Mouse (Mus musculus): ENCODE measurements at regions not wholly inside any gene's neighbourhood (a gene's known extent, or its start where the extent isn't known, plus 50 kb on each side); places are given as distances from the start of the nearest gene placed in this dataset.

DNA sequence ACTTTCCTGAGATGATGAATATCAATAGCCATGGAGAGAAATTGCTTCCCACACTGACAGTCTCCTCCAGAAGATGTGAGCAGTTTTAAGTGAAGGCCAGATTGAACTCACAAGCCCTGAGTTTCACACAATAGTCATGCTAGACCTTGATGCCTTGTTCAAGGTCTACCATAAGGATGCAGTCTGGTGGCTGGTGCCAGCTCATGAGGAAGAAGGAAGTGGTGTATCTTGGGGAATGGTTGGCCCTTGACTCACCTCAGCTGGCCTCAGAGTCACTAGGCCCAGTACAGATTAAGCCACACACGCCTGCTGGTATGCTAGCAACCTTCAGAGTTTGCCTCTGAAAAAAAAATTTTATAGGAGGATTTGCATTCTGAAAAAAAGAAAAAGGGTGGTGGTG is 192.4 kb upstream of the Sox2 start:
- no peak overlapping the region for H3K27ac ChIP-seq (ENCODE audit: low read length)
- ATAC-seq: no peak
- WGBS: 95% methylated on average over 1 of the region's 1 CpGs
- no peaks in the 10 kb centered on the region for H3K36me3 ChIP-seq (ENCODE audit: control insufficient read depth, insufficient read depth, low read length)
- H3K4me1 ChIP-seq (ENCODE audit: control insufficient read depth, insufficient read depth, low read length): peaks cover 10% of the 10 kb centered on the region; the same call in 1 of the 2 replicates
- no peak overlapping the region for H3K4me3 ChIP-seq (ENCODE audit: low read depth, low read length)
- no peak overlapping the region for H3K4me2 ChIP-seq (ENCODE audit: low read length)
- no peak overlapping the region for H3K9ac ChIP-seq (ENCODE audit: low read depth, low read length)
- no peaks in the 10 kb centered on the region for H3K9me3 ChIP-seq (replicated peaks; ENCODE audit: control insufficient read depth, low read length, poor library complexity, severe bottlenecking)
- H3K27me3 ChIP-seq (ENCODE audit: control insufficient read depth, insufficient read depth, low read depth, low read length): no peaks in the 10 kb centered on the region

DNA sequence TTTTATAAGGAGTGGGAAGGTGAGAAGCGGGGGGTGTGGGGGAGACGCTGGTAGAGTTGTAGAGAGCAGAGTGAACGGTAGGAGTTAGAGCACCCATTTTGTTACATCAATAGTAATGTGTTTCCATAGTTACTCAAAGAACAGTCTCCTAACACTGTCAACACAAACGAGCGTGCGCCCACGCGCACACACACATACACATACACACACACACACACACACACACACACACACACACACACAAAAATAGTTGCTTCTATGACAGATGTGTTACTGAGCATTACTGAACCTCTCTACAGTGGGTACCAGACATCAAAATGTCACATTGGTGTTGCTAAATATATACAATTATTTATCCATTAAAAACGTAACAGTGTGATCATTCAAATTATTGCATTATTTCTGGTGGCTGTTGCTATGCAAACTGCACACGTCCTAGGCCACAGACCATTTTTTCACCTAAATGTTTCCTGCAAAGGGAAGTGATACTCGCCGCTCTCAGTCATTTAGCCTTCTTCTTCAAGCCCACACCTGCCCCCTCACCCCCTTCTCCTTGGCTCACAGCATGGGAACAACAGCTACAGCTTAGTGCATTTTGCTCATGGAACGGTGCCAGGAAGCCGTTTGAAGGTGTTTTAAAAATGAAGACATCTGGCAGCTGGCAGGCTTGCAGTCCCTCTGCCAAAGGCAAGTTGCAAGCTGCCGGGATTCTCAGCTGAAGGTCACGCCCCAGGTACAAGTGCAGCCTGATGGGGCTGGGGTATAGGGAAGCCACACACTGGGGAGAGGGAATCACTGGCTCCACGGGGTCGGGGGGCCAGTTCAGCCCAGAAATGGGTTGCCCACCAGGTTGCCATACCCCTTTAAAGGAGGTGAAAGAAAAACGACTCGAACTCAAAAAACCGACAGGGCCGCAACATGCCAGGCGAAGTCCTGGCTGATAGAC is 193.4 kb upstream of the Sox2 start:
- H3K9me3 ChIP-seq (replicated peaks; ENCODE audit: control insufficient read depth, low read length, poor library complexity, severe bottlenecking): no peaks in the 10 kb centered on the region
- H3K36me3 ChIP-seq (ENCODE audit: control insufficient read depth, insufficient read depth, low read length): no peaks in the 10 kb centered on the region
- no peaks in the 10 kb centered on the region for H3K27me3 ChIP-seq (ENCODE audit: control insufficient read depth, insufficient read depth, low read depth, low read length)
- peaks cover 10% of the 10 kb centered on the region; the same call in 1 of the 2 replicates for H3K4me1 ChIP-seq (ENCODE audit: control insufficient read depth, insufficient read depth, low read length)
- H3K9ac ChIP-seq (ENCODE audit: low read depth, low read length): no peak overlapping the region
- 0 out of 2 replicates have a peak overlapping the region, but pooled peaks have one; percentile 5 for H3K27ac ChIP-seq (ENCODE audit: low read length)
- no peak overlapping the region; the same call in 1 of the 2 replicates for H3K4me2 ChIP-seq (ENCODE audit: low read length)
- no peak overlapping the region for H3K4me3 ChIP-seq (ENCODE audit: low read depth, low read length)
- peak; percentile 69 for ATAC-seq
- 48% methylated on average over 23 of the region's 23 CpGs for WGBS

DNA sequence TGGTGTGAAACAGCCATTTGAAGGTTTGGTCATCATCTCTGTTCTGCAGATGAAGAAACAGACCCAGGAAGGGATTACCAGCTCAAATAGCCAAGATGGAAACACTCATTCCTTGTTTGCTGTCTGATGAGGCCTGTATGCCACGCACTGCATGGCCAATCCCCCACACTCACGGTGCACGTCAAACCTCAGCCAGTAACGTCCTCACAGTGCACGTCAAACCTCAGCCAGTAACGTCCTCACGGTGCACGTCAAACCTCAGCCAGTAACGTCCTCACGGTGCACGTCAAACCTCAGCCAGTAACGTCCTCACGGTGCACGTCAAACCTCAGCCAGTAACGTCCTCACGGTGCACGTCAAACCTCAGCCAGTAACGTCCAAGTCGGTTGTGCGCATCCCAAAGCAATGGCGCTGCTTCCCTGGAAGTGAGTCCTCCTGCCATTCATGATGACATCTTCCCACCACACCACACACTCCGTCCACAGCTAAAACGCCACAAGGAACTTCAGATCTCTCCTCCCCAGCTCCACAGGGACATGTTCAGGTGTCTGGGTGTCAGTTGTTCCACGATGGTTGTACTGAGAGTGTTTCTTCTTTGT is 196.1 kb upstream of the Sox2 start:
- no peaks in the 10 kb centered on the region for H3K36me3 ChIP-seq (ENCODE audit: control insufficient read depth, insufficient read depth, low read length)
- peaks cover 10% of the 10 kb centered on the region; the same call in 1 of the 2 replicates for H3K4me1 ChIP-seq (ENCODE audit: control insufficient read depth, insufficient read depth, low read length)
- 93% methylated on average over 21 of the region's 24 CpGs for WGBS
- no peak for ATAC-seq
- no peak overlapping the region for H3K4me3 ChIP-seq (ENCODE audit: low read depth, low read length)
- H3K27ac ChIP-seq (ENCODE audit: low read length): no peak overlapping the region
- no peak overlapping the region for H3K9ac ChIP-seq (ENCODE audit: low read depth, low read length)
- H3K9me3 ChIP-seq (replicated peaks; ENCODE audit: control insufficient read depth, low read length, poor library complexity, severe bottlenecking): no peaks in the 10 kb centered on the region
- H3K27me3 ChIP-seq (ENCODE audit: control insufficient read depth, insufficient read depth, low read depth, low read length): no peaks in the 10 kb centered on the region
- H3K4me2 ChIP-seq (ENCODE audit: low read length): no peak overlapping the region

DNA sequence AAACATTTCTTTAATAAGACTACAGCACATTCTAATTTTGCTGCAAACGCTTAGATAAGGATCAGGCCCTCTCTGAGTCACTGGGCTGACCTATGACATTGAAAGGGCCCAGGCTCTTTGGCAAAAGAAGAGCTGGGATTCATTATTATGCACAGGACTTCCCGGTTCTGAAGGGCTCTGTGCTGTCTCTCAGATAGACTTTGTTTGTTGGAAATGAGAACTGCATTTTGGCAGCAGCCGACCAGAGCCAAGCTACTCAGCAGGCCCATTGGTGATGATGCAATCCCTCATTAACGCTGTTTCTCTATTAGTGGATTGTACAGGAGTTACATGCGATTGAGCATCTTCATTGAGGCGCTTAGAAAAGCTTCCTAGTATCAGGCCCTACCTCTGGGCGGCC is 204.9 kb upstream of the Sox2 start:
- Histone ChIP-seq H3K4me3 (ENCODE audit: low read depth, low read length) (no peak overlapping the region), H3K4me2 (ENCODE audit: low read length) (no peak overlapping the region), H3K4me1 (ENCODE audit: control insufficient read depth, insufficient read depth, low read length) (peaks cover 13% of the 10 kb centered on the region), H3K27ac (ENCODE audit: low read length) (peak overlapping the region; percentile 39; the same call in 1 of the 2 replicates), H3K9ac (ENCODE audit: low read depth, low read length) (no peak overlapping the region), H3K27me3 (ENCODE audit: control insufficient read depth, insufficient read depth, low read depth, low read length) (no peaks in the 10 kb centered on the region; the same call in 1 of the 2 replicates), H3K9me3 (replicated peaks; ENCODE audit: control insufficient read depth, low read length, poor library complexity, severe bottlenecking) (no peaks in the 10 kb centered on the region; the same call in 1 of the 2 replicates), H3K36me3 (ENCODE audit: control insufficient read depth, insufficient read depth, low read length) (no peaks in the 10 kb centered on the region)
- 27% methylated on average over 7 of the region's 7 CpGs for WGBS
- peak; percentile 30; the same call in 1 of the 2 replicates for ATAC-seq

DNA sequence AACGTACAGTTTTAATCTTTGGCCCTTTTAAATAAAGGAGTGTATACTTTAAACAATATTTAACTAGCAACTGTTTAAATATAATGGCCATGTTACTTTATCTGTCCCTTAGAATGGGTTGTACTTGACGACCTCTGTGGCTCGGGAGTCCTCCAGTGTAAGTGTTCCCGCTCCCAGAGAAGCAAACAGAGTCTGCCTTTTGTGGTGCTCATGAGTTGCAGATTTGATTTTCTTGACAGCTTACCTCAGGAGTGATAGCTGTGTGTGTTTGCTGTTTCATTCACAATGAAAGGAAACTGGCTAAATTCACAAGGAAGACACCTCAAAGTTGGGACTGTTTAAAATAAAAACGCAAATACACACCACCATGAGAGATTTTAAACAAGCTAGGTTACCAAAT is 205.4 kb upstream of the Sox2 start:
- Histone ChIP-seq H3K27me3 (ENCODE audit: control insufficient read depth, insufficient read depth, low read depth, low read length) (no peaks in the 10 kb centered on the region; the same call in 1 of the 2 replicates), H3K4me3 (ENCODE audit: low read depth, low read length) (no peak overlapping the region), H3K4me2 (ENCODE audit: low read length) (no peak overlapping the region), H3K27ac (ENCODE audit: low read length) (peak overlapping the region; percentile 1; the same call in 1 of the 2 replicates), H3K36me3 (ENCODE audit: control insufficient read depth, insufficient read depth, low read length) (no peaks in the 10 kb centered on the region), H3K4me1 (ENCODE audit: control insufficient read depth, insufficient read depth, low read length) (peaks cover 13% of the 10 kb centered on the region), H3K9me3 (replicated peaks; ENCODE audit: control insufficient read depth, low read length, poor library complexity, severe bottlenecking) (no peaks in the 10 kb centered on the region; the same call in 1 of the 2 replicates), H3K9ac (ENCODE audit: low read depth, low read length) (no peak overlapping the region)
- no peak for ATAC-seq
- WGBS: 31% methylated on average over 5 of the region's 5 CpGs

DNA sequence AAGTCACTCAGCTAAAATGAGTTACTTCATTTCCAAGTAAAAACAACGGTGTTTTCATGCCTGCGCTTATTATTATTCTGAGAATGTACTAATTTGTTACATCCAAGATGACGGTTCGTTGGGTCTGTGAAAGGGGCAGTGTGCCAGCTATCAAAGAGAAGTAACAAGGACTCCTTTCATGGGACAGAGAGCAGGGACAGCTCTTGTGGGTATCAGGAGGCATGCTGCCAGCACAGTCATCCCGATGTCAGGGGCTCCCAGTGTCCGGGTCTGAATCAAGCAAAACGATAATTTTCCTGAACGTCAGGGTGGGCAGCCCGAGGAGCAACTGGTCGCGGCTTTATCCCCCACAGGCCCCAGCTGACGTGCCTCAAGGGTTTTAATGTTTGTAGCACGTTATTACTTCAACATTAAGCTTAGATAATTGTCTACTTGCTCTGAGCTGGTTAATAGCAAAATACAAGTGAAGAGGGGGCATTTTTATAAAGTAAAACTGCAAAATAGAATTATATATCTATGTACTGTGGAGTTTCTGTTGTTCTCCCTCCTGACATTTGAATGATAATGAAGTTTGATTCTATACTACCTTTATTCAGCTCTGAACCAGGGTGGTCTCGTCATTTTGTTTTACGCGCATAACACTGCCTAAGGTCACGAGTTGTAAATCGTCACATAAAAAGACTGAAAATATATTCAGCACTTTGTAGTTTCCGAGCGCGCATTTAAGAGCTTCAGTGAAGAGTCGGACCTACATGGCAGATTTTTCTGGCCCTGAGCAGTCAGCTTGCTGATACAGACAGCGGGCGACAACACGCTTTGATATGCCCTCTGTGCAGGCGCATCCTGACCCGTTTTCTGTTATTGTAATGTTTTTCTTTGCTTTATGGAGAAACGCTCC is 206.2 kb upstream of the Sox2 start:
- H3K4me1 ChIP-seq (ENCODE audit: control insufficient read depth, insufficient read depth, low read length): peaks cover 13% of the 10 kb centered on the region
- H3K36me3 ChIP-seq (ENCODE audit: control insufficient read depth, insufficient read depth, low read length): no peaks in the 10 kb centered on the region
- H3K27me3 ChIP-seq (ENCODE audit: control insufficient read depth, insufficient read depth, low read depth, low read length): no peaks in the 10 kb centered on the region; the same call in 1 of the 2 replicates
- 11% methylated on average over 28 of the region's 28 CpGs for WGBS
- H3K9me3 ChIP-seq (replicated peaks; ENCODE audit: control insufficient read depth, low read length, poor library complexity, severe bottlenecking): no peaks in the 10 kb centered on the region; the same call in 1 of the 2 replicates
- H3K4me2 ChIP-seq (ENCODE audit: low read length): peak overlapping the region; percentile 41
- no peak overlapping the region for H3K4me3 ChIP-seq (ENCODE audit: low read depth, low read length)
- peak; percentile 76 for ATAC-seq
- H3K9ac ChIP-seq (ENCODE audit: low read depth, low read length): peak overlapping the region; percentile 35; the same call in 1 of the 2 replicates
- peak overlapping the region; percentile 56 for H3K27ac ChIP-seq (ENCODE audit: low read length)

DNA sequence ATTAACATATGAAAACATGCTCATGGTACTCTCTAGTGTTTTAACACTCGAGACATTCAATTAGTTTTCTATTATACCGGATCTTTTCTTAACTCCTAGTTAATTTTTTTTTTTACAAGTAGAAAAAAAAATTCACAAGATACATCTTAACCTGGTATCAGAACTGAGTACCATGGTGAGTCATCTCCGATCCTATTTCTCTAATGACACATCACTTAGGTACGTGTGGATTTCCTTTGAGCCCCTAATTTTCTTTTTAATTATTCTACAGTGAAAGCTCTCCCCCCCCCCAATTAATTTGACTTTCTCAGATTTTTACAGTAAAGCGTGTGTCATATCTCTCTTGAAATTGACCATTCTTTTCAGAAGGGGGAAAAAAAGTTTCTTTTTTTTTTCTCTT is 206.9 kb upstream of the Sox2 start:
- Histone ChIP-seq H3K9ac (ENCODE audit: low read depth, low read length) (no peak overlapping the region), H3K9me3 (replicated peaks; ENCODE audit: control insufficient read depth, low read length, poor library complexity, severe bottlenecking) (no peaks in the 10 kb centered on the region; the same call in 1 of the 2 replicates), H3K36me3 (ENCODE audit: control insufficient read depth, insufficient read depth, low read length) (no peaks in the 10 kb centered on the region), H3K4me2 (ENCODE audit: low read length) (no peak overlapping the region), H3K27me3 (ENCODE audit: control insufficient read depth, insufficient read depth, low read depth, low read length) (no peaks in the 10 kb centered on the region; the same call in 1 of the 2 replicates), H3K27ac (ENCODE audit: low read length) (no peak overlapping the region; the same call in 1 of the 2 replicates), H3K4me1 (ENCODE audit: control insufficient read depth, insufficient read depth, low read length) (peaks cover 13% of the 10 kb centered on the region), H3K4me3 (ENCODE audit: low read depth, low read length) (no peak overlapping the region)
- 40% methylated on average over 5 of the region's 5 CpGs for WGBS
- ATAC-seq: no peak

DNA sequence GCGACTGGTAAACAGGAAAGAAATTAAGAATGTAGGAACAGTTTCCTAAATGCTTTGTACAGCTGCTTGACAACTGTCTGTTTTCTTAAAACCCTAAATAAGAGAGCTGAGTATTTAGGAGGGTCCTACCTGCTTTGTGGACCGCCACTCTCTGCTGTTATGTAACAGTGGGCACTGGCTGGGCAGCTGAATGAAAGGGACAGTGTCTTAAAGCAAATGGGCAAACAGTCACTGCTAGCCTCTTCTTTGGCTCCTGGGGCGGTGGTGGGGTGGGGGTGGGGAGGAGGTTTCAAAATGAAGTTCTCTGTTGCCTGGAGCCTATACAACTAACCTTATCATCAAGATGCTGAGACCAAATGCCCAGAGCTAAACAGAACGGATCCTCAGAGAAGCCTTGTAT is 208.4 kb upstream of the Sox2 start:
- Histone ChIP-seq H3K27ac (ENCODE audit: low read length) (peak overlapping the region; percentile 57; the same call in 1 of the 2 replicates), H3K4me2 (ENCODE audit: low read length) (no peak overlapping the region), H3K9me3 (replicated peaks; ENCODE audit: control insufficient read depth, low read length, poor library complexity, severe bottlenecking) (no peaks in the 10 kb centered on the region; the same call in 1 of the 2 replicates), H3K4me1 (ENCODE audit: control insufficient read depth, insufficient read depth, low read length) (peaks cover 13% of the 10 kb centered on the region), H3K9ac (ENCODE audit: low read depth, low read length) (no peak overlapping the region), H3K27me3 (ENCODE audit: control insufficient read depth, insufficient read depth, low read depth, low read length) (no peaks in the 10 kb centered on the region; the same call in 1 of the 2 replicates), H3K36me3 (ENCODE audit: control insufficient read depth, insufficient read depth, low read length) (no peaks in the 10 kb centered on the region), H3K4me3 (ENCODE audit: low read depth, low read length) (no peak overlapping the region)
- 47% methylated on average over 4 of the region's 4 CpGs for WGBS
- ATAC-seq: no peak

All from midbrain, embryonic 16.5 days (tissue).